Mouse (Mus musculus): ENCODE data around the gene Zfp322a.

Zfp322a gene

DNA sequence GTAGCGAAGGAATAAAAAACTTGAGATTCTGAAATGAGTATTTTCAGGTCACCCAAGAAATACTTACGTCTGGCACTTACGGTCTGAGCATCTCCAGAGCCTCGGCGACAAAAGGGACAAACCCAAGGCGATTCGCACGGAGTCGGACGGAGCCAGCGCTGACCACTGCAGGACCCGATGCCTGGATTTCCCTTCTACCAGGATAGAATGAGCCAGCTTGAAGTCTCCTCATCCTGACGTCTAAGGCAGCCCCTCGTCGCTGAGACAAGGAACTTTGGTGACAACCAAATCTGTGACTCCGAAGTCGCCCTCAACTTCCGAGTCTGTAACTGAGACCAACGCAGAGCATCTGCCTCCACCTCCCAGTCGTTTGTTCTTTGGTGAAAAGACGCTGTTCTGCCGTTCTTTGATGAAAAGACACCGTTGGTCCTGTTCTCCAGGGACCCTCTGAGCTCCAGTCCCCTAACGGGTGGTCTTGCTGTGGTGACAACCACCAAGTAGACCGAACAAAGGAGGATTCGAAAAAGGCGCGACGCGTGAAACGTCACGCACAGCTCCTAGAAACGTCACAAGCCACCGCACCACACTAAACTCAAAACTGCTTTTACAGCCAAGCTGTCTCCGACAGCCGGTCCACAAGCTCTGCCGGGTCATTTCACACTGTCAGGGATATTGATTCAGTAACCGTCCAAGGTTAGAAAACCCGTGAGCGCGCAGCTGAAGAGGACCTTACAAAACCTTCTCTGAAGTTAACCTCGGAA lies 55.9 kb downstream of the Zfp322a start:
- no peak for DNase-seq

DNA sequence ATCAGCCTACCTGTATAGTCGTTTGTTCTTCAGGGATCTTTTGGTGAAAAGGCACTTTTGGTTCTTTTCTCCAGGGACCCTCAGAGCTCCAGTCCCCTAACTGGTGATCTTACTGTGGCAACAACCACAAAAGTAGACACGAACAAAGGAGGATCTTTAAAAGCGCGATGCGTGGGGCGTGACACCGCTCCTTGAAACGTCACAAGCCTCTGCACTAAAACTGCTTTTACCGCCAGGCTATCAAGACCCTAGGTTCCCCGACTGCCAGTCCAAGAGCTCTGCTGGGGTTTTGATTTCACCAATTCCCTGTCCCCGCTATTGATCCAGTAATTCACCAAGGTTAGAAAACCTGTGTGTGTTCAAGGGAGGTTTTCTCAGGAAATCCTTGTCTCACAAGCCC lies 59.0 kb downstream of the Zfp322a start:
- DNase-seq: no peak

DNA sequence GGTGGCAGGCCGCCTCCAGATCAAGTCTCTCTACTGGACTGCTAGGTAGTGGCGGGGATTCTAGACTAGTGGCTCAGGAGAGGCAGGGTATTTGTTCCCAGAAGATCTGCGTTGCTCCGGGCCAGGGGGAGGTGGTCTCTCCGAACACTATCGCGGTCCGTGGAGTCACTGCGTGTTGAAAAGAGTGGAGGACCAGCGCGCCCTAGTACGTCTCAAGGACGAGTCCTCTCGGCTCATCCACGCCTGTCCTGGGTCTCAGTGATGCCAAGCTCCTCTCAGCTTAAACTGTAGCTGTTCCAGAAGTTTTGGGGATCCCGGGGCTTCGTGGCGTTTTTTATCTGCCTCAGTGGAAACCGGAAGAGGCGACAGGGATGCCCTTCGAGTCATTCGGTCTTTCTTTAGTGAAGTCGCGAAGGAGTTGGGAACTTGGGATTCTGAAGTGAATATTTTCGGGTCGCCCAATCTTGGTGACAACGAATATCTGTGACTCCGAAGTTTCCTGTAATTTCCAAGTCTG lies 59.5 kb downstream of the Zfp322a start:
- DNase-seq: peak in 1 of 2 experiments; percentile 9

DNA sequence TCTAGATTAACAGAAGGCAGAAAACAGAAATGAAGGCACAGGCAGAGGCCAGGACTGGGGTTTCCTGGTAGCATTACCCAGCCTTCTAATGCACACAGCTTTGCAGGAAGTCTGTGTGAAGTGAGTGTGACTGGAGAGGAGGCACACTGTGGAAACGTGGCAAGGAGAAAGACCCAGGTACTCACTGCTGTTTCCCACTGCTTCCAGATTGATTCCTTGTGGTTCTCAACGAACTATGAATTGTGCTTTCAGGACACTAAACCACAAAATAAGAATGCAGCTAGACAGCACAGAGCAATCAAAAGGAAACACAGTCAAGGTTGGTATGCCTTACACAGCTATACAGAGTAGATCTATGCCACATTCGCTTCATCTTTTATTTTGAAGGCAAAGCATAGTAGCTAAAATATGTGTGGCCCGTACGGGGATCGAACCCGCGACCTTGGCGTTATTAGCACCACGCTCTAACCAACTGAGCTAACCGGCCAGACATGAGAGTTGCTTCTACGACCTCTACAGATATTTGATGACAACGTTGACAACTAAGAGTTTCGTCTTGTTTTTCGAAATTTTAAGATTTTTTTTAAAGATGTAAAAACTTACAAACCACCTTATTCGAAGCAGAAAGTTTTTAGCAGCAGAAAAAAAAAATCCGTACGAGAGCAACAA lies 60.2 kb downstream of the Zfp322a start:
- peak in 1 of 2 experiments; percentile 13 for DNase-seq

DNA sequence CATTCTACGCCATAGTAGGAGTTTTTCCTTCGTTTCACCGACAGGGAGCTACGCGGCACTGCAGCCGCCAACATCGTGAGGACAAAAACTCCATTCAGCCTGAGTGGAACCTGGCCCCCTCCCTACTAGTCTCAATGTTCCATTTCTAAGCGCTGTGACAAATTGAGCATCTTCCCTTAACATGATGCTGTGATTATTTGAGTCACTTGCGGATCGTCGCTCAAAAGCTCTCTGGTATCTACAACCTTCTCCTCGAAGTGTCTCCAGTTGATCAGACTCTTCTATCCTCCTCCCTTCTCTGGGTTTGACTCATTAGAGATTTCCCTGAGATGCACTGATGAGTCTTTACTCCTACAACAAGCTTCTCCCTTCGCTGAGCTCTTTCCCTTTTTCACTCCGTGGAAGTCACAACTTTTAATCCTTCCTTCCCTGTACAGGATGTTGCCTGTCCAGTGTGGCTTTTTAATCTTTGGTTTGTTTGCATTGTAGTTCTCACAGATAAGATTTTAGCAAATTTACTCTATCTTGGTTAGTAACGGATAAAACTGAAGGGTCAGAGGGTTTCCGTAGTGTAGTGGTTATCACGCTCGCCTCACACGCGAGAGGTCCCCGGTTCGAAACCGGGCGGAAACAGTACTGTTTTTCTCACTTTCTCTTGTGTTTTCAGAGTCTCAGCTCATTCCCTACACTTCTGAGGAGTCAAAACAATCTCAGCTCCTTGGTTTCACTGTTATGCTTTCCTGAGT lies 61.8 kb downstream of the Zfp322a start:
- DNase-seq: peak in 1 of 2 experiments; percentile 12

DNA sequence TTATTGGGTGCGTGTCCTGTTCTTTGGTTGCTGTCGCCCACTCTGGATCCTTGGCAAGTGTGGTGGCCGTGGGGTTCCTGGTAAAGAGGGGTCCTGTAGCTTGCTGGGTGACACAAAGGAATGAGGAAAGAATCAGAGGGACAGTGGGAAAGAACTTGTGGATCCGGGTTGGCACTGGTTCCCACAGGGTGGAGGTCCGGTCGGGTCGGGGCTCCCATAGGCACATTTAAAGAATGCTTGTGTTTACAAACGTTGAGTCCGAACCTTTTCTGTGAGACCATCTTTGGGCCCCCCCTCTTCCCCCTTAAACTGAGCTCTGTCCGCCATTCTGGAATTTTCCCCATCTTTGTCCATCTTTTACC lies 62.3 kb downstream of the Zfp322a start:
- no peak for DNase-seq

All from cerebellum, postnatal 36 days (tissue).